Comparison of ENCODE assay signal across 10 mouse cellular contexts in genomic region chr11:69578301-69578700, GRCm38 (mm10). TPM values are rescaled to one million over a fixed set of nuclear protein-coding genes. Genes with fewer than 3 reads are reported as not detected.
DNase-seq lines count a peak whose midpoint lies in the region; ATAC-seq and TF ChIP-seq lines count a peak whose summit lies in the region.
"Had no signal": no experiment of that assay in that cellular context is flagged by ENCODE, and none has a peak within 500 bp of the region (broad histone marks: within the 10 kb centered on the region; RNA-seq: fewer than 3 reads in every experiment).

No protein-coding gene starts in this region.

- TF ChIP-seq EP300 in liver, postnatal 0 days (IDR thresholded peaks at IDR 0.05; ENCODE audit: low read depth), result no peak

- peaks cover 35% of the 10 kb centered on the region for H3K36me3 ChIP-seq in heart, embryonic 13.5 days
- H3K36me3 ChIP-seq in G1E (replicated peaks), result peaks cover 60% of the 10 kb centered on the region
- H3K36me3 ChIP-seq in heart, embryonic 16.5 days (ENCODE audit: control insufficient read depth, insufficient read depth), result no peaks in the 10 kb centered on the region
- peaks cover 13% of the 10 kb centered on the region; the same call in 1 of the 2 replicates for H3K36me3 ChIP-seq in liver, postnatal 0 days (replicated peaks; ENCODE audit: insufficient read depth, low read length)

- 10% methylated on average over 15 of the region's 15 CpGs for WGBS in heart, embryonic 13.5 days
- 8% methylated on average over 15 of the region's 15 CpGs for WGBS in heart, embryonic 16.5 days
- 6% methylated on average over 15 of the region's 15 CpGs for WGBS in liver, postnatal 0 days (ENCODE audit: insufficient replicate concordance)

- H3K4me2 ChIP-seq in heart, embryonic 13.5 days, result peak overlapping the region; percentile 80
- H3K4me2 ChIP-seq in heart, embryonic 16.5 days (ENCODE audit: low read depth, low read length), result peak overlapping the region; percentile 79
- H3K4me2 ChIP-seq in liver, postnatal 0 days (ENCODE audit: low read depth, low read length), result peak overlapping the region; percentile 91

- H3K4me1 ChIP-seq in heart, embryonic 13.5 days, result peaks cover 36% of the 10 kb centered on the region
- H3K4me1 ChIP-seq in G1E (ENCODE audit: insufficient read depth, low read depth, low read length), result peaks cover 63% of the 10 kb centered on the region
- peaks cover 24% of the 10 kb centered on the region for H3K4me1 ChIP-seq in heart, embryonic 16.5 days (ENCODE audit: control insufficient read depth, insufficient read depth, low read length)
- H3K4me1 ChIP-seq in liver, postnatal 0 days (ENCODE audit: insufficient read depth), result peaks cover 23% of the 10 kb centered on the region

- no peaks in the 10 kb centered on the region for H3K27me3 ChIP-seq in heart, embryonic 13.5 days (replicated peaks)
- no peaks in the 10 kb centered on the region for H3K27me3 ChIP-seq in G1E (ENCODE audit: insufficient read depth, low read length)
- no peaks in the 10 kb centered on the region for H3K27me3 ChIP-seq in heart, embryonic 16.5 days (ENCODE audit: control insufficient read depth, insufficient read depth, low read length)
- H3K27me3 ChIP-seq in liver, postnatal 0 days (ENCODE audit: insufficient read depth, low read length), result no peaks in the 10 kb centered on the region
- H3K27me3 ChIP-seq: Patski had no signal

- H3K9me3 ChIP-seq in heart, embryonic 13.5 days, result no peaks in the 10 kb centered on the region
- H3K9me3 ChIP-seq in G1E (replicated peaks), result no peaks in the 10 kb centered on the region
- H3K9me3 ChIP-seq in heart, embryonic 16.5 days (replicated peaks; ENCODE audit: control insufficient read depth, low read length), result no peaks in the 10 kb centered on the region
- no peaks in the 10 kb centered on the region for H3K9me3 ChIP-seq in liver, postnatal 0 days (ENCODE audit: low read length)

- peak overlapping the region; percentile 92 for H3K9ac ChIP-seq in heart, embryonic 13.5 days
- peak overlapping the region; percentile 81 for H3K9ac ChIP-seq in heart, embryonic 16.5 days (ENCODE audit: low read length)
- H3K9ac ChIP-seq in liver, postnatal 0 days (replicated peaks), result peak overlapping the region; percentile 74

- DNase-seq in heart, postnatal 14 days, result no peak
- DNase-seq in G1E (ENCODE audit: low spot score), result no peak
- no peak for DNase-seq in liver, postnatal 0 days
- no peak for DNase-seq in urinary bladder, postnatal 14 days (ENCODE audit: low spot score)
- no peak for DNase-seq in frontal cortex, postnatal 10 days (ENCODE audit: low spot score in 2 of 2)
- DNase-seq in layer of hippocampus, adult 9-10 months (ENCODE audit: low spot score), result no peak

- TF ChIP-seq CTCF in G1E (IDR thresholded peaks at IDR 0.05; ENCODE audit: low read depth, low read length), result no peak
- TF ChIP-seq CTCF in liver, postnatal 0 days (IDR thresholded peaks at IDR 0.05; ENCODE audit: low read depth), result no peak

- intact Hi-C loops in heart, postnatal 14 days (cut with DNase I), result no loop called here

- H3K27ac ChIP-seq in heart, embryonic 13.5 days (replicated peaks), result peak overlapping the region; percentile 70; the same call in 1 of the 2 replicates
- no peak overlapping the region for H3K27ac ChIP-seq in heart, embryonic 16.5 days (ENCODE audit: low read length)
- peak overlapping the region; percentile 69 for H3K27ac ChIP-seq in liver, postnatal 0 days (ENCODE audit: low read depth)

- ATAC-seq in heart, embryonic 13.5 days (ENCODE audit: extremely low read depth, insufficient number of reproducible peaks, low FRiP score, low TSS enrichment), result no peak
- ATAC-seq in G1E (ENCODE audit: extremely low read depth, insufficient number of reproducible peaks, low FRiP score, poor library complexity, severe bottlenecking), result no peak
- no peak for ATAC-seq in heart, embryonic 16.5 days (replicated peaks; ENCODE audit: extremely low read depth, insufficient read depth, low FRiP score)
- ATAC-seq in liver, postnatal 0 days, result no peak

- peak overlapping the region; percentile 85 for H3K4me3 ChIP-seq in heart, embryonic 13.5 days
- peak overlapping the region; percentile 84 for H3K4me3 ChIP-seq in G1E (ENCODE audit: low read depth, low read length)
- H3K4me3 ChIP-seq in heart, embryonic 16.5 days (ENCODE audit: low read length), result peak overlapping the region; percentile 88
- H3K4me3 ChIP-seq in liver, postnatal 0 days (ENCODE audit: low read depth, low read length), result peak overlapping the region; percentile 82

RNA-seq across cellular contexts. Expression of gene Wrap53, which starts 1.8 kb away (rescaled TPM):
- 16.8 TPM in 2 replicates for polyA plus RNA-seq in heart, embryonic 13.5 days (2015; fragmentation: Nextera tagmentation; extraction: Ambion mirVana)
- total RNA-seq in heart, postnatal 14 days (2021), result 1 to 10 TPM; 4.3 to 6.5 TPM
- 20.5 and 26.1 TPM in 2 replicates for total RNA-seq in G1E (2014; fragmentation: Nextera tagmentation)
- total RNA-seq in G1E (2017), result 9.6 and 9.8 TPM in 2 replicates
- polyA plus RNA-seq in G1E (2012), result 15.7 and 22.0 TPM in 2 replicates
- polyA plus RNA-seq in heart, embryonic 16.5 days (2015; fragmentation: Nextera tagmentation; extraction: Ambion mirVana), result 15.1 and 16.5 TPM in 2 replicates
- polyA plus RNA-seq in liver, postnatal 0 days (2015; fragmentation: Nextera tagmentation; extraction: Ambion mirVana), result 8.1 and 10.0 TPM in 2 replicates

RNA-seq across cellular contexts. Expression of gene Trp53, which starts 1.9 kb away (rescaled TPM):
- 82.6 and 86.5 TPM in 2 replicates for polyA plus RNA-seq in heart, embryonic 13.5 days (2015; fragmentation: Nextera tagmentation; extraction: Ambion mirVana)
- 10 to 100 TPM; 22.1 to 27.3 TPM for total RNA-seq in heart, postnatal 14 days (2021)
- total RNA-seq in G1E (2014; fragmentation: Nextera tagmentation), result 228 and 271 TPM in 2 replicates
- 52.1 and 57.4 TPM in 2 replicates for total RNA-seq in G1E (2017)
- polyA plus RNA-seq in G1E (2012), result 141 and 175 TPM in 2 replicates
- 79.1 and 87.0 TPM in 2 replicates for polyA plus RNA-seq in heart, embryonic 16.5 days (2015; fragmentation: Nextera tagmentation; extraction: Ambion mirVana)
- 32.6 and 33.5 TPM in 2 replicates for polyA plus RNA-seq in liver, postnatal 0 days (2015; fragmentation: Nextera tagmentation; extraction: Ambion mirVana)

RNA-seq across cellular contexts. Expression of gene Efnb3, which starts 18.3 kb away (rescaled TPM):
- polyA plus RNA-seq in heart, embryonic 13.5 days (2015; fragmentation: Nextera tagmentation; extraction: Ambion mirVana), result 56.2 and 59.9 TPM in 2 replicates
- total RNA-seq in heart, postnatal 14 days (2021), result 10 to 100 TPM; 60.5 to 70.3 TPM
- total RNA-seq in G1E (2014; fragmentation: Nextera tagmentation) (0.29 and 0.68 TPM in 2 replicates), G1E (2017) (0.27 and 0.29 TPM in 2 replicates)
- polyA plus RNA-seq in G1E (2012), result 0.36 and 0.56 TPM in 2 replicates
- polyA plus RNA-seq in heart, embryonic 16.5 days (2015; fragmentation: Nextera tagmentation; extraction: Ambion mirVana), result 49.9 and 57.0 TPM in 2 replicates
- polyA plus RNA-seq in liver, postnatal 0 days (2015; fragmentation: Nextera tagmentation; extraction: Ambion mirVana), result 0.19 and 0.20 TPM in 2 replicates

RNA-seq across cellular contexts. Expression of gene Atp1b2, which starts 27.4 kb away (rescaled TPM):
- polyA plus RNA-seq in heart, embryonic 13.5 days (2015; fragmentation: Nextera tagmentation; extraction: Ambion mirVana), result 24.5 and 25.0 TPM in 2 replicates
- 10 to 100 TPM; 31.8 to 31.9 TPM for total RNA-seq in heart, postnatal 14 days (2021)
- total RNA-seq in G1E (2014; fragmentation: Nextera tagmentation) (84.5 and 116 TPM in 2 replicates), G1E (2017) (3.6 and 4.8 TPM in 2 replicates)
- polyA plus RNA-seq in G1E (2012), result 50.0 and 54.6 TPM in 2 replicates
- polyA plus RNA-seq in heart, embryonic 16.5 days (2015; fragmentation: Nextera tagmentation; extraction: Ambion mirVana), result 22.3 and 25.6 TPM in 2 replicates
- 4.0 and 5.3 TPM in 2 replicates for polyA plus RNA-seq in liver, postnatal 0 days (2015; fragmentation: Nextera tagmentation; extraction: Ambion mirVana)
- total RNA-seq: neutrophil, adult 5-6 weeks had no signal

RNA-seq across cellular contexts. Expression of gene Dnah2, which starts 29.4 kb away (rescaled TPM):
- polyA plus RNA-seq in heart, embryonic 13.5 days (2015; fragmentation: Nextera tagmentation; extraction: Ambion mirVana), result 0.07 and 0.28 TPM in 2 replicates
- under 1 TPM; 0.07 to 0.38 TPM for total RNA-seq in heart, postnatal 14 days (2021)
- 0.73 and 1.1 TPM in 2 replicates for total RNA-seq in G1E (2014; fragmentation: Nextera tagmentation)
- total RNA-seq in G1E (2017), result 2.6 and 3.2 TPM in 2 replicates
- polyA plus RNA-seq in G1E (2012), result 0.06 and 0.13 TPM in 2 replicates
- 0.17 and 0.62 TPM in 2 replicates for polyA plus RNA-seq in heart, embryonic 16.5 days (2015; fragmentation: Nextera tagmentation; extraction: Ambion mirVana)
- polyA plus RNA-seq in liver, postnatal 0 days (2015; fragmentation: Nextera tagmentation; extraction: Ambion mirVana), result 0.04 and 0.05 TPM in 2 replicates

Comparison
In these comparisons a context has a peak if more than half of its experiments do, and no peak if none do; other contexts are left out.
1. RNA of gene Efnb3, which starts 18.3 kb away (polyA plus RNA-seq): 56.2 to 59.9 TPM in heart, embryonic 13.5 days and 49.9 to 57.0 TPM in heart, embryonic 16.5 days; 0.36 to 0.56 TPM in G1E and 0.19 to 0.20 TPM in liver, postnatal 0 days; every median in the first group is over 10 times any median in the second.
2. Peak in every context shown above with its lines, with median percentiles within 50 percentile points of each other: H3K4me2 ChIP-seq, H3K4me3 ChIP-seq and H3K9ac ChIP-seq.